Mouse (Mus musculus) liver, adult 2 months (tissue): ENCODE data around the gene Unc119b.

ENCODE experiments used
- CTCF ChIP-seq: fragments of 200-500 bp; IDR thresholded peaks from 2 replicates; pipeline ENCODE4 v1.5.1; 2011; ENCODE audit warnings: low read depth, low read length, control low read depth
- POLR2A ChIP-seq: fragments of 200-500 bp; IDR thresholded peaks from 2 replicates; pipeline ENCODE4 v1.6.1; 2011; ENCODE audit warnings: low read length, control low read depth; ENCODE audit not compliant: insufficient read depth; ENCODE audit errors: extremely low read depth

DNA sequence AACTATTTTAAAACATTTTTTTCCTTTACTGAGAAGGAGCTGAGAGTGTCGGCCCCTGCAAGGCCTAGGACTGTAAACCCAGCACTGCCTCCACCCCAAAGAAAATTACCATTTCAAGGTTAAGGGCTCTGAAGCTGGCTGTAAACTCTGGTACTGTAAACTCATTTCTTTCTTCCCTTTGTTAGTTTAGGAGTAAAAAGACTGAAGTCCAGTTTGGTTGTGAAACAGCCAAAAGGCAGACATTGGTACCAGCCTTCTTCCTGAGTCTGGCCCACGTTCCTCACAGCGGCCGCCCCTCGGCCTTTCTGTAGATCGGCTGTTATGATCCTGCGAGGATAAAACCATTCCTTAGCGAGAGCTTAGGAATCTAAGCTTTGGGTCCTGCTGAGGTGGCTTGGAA is 20.3 kb downstream of the Unc119b start:
- TF ChIP-seq POLR2A (no peak), CTCF (no peak)
